Mouse (Mus musculus) spleen, postnatal 36 days (tissue): Measurements from ENCODE around the gene Gpi1.
A peak's percentile ranks its signal among the peaks of the same experiment; 100 is the strongest.
"Not testable (repeated sequence)": the region's sequence is repeated elsewhere in the genome, so short reads cannot be mapped to it uniquely, and the experiment has no call there.

Experiments used
- DNase-seq, 2 experiments: peaks; one replicate each; pipeline ENCODE4 v3.0.0; 2022; ENCODE audit warnings: low spot score in 2 of 2, mixed read lengths in 1 of 2

Gpi1 gene

GRCm38 (mm10) chr7:34183794-34184193 lies 46.3 kb downstream of the Gpi1 start:
- DNase-seq = no peak

GRCm38 (mm10) chr7:34183356-34183755 lies 46.8 kb downstream of the Gpi1 start:
- no peak for DNase-seq

- DNase-seq = not testable (repeated sequence)
These were observed 53.9 kb downstream of the Gpi1 start for GRCm38 (mm10) chr7:34176241-34176640.

GRCm38 (mm10) chr7:34172251-34172650 lies 57.9 kb downstream of the Gpi1 start:
- DNase-seq = no peak

- no peak for DNase-seq
These were observed 60.7 kb downstream of the Gpi1 start, which contains the start of gene Uba2 for GRCm38 (mm10) chr7:34169454-34169853. Gene Uba2, minus strand, starts transcription at chr7:34169599.

GRCm38 (mm10) chr7:34168470-34169251 lies 61.5 kb downstream of the Gpi1 start:
- DNase-seq = peak; percentile 82 to 84

- DNase-seq = no peak
These were observed 62.2 kb downstream of the Gpi1 start for GRCm38 (mm10) chr7:34167766-34168469.

GRCm38 (mm10) chr7:34166850-34167249 lies 63.3 kb downstream of the Gpi1 start:
- DNase-seq = peak; percentile 24 to 36

- no peak for DNase-seq
These were observed 64.1 kb downstream of the Gpi1 start for GRCm38 (mm10) chr7:34165999-34166398.

- no peak for DNase-seq
These were observed 65.5 kb downstream of the Gpi1 start for GRCm38 (mm10) chr7:34164671-34165070.

GRCm38 (mm10) chr7:34159167-34159566 lies 71.0 kb downstream of the Gpi1 start:
- DNase-seq = no peak

- no peak for DNase-seq
These were observed 72.1 kb downstream of the Gpi1 start for GRCm38 (mm10) chr7:34157994-34158393.
